Mouse (Mus musculus) midbrain, embryonic 11.5 days (tissue): ENCODE results near the gene Smdt1. TPM values are rescaled to one million over a fixed set of nuclear protein-coding genes. Genes with fewer than 3 reads are reported as not detected.
"Not testable (repeated sequence)": the region's sequence is repeated elsewhere in the genome, so short reads cannot be mapped to it uniquely, and the experiment has no call there.

Experiments
- ATAC-seq: fragments of 200-750 bp; cut with Nextera tagmentation; 2 replicates; pipeline ENCODE4 v1.8.0; 2017; ENCODE audit warnings: moderate TSS enrichment, moderate library complexity; ENCODE audit not compliant: low FRiP score
- DNase-seq: peaks from one replicate; pipeline ENCODE4 v3.0.0; 2015; ENCODE audit warnings: low spot score; ENCODE audit errors: missing footprints
- H3K27ac ChIP-seq: fragments of 300-500 bp; sonication (generic); 2 replicates; pipeline ENCODE4 v1.5.1; 2014; ENCODE audit warnings: low read depth, low read length
- H3K27me3 ChIP-seq: fragments of 300-500 bp; sonication (generic); 2 replicates; pipeline ENCODE4 v1.6.1; 2014; ENCODE audit warnings: mild to moderate bottlenecking, low read length, moderate library complexity, mixed read lengths; ENCODE audit not compliant: control insufficient read depth, insufficient read depth
- H3K36me3 ChIP-seq: fragments of 300-500 bp; sonication (generic); 2 replicates; pipeline ENCODE4 v1.6.1; 2014; ENCODE audit warnings: mild to moderate bottlenecking, low read length, moderate library complexity, mixed read lengths; ENCODE audit not compliant: control insufficient read depth, insufficient read depth
- H3K4me1 ChIP-seq: fragments of 300-500 bp; sonication (generic); 2 replicates; pipeline ENCODE4 v1.6.1; 2014; ENCODE audit warnings: low read length; ENCODE audit not compliant: control insufficient read depth, insufficient read depth
- H3K4me2 ChIP-seq: fragments of 300-500 bp; sonication (generic); 2 replicates; pipeline ENCODE4 v1.6.1; 2014; ENCODE audit warnings: mild to moderate bottlenecking, moderate library complexity
- H3K4me3 ChIP-seq: fragments of 300-500 bp; sonication (generic); 2 replicates; pipeline ENCODE4 v1.5.1; 2014; ENCODE audit warnings: low read depth, low read length
- H3K9ac ChIP-seq: fragments of 300-500 bp; sonication (generic); 2 replicates; pipeline ENCODE4 v1.6.1; 2014; ENCODE audit warnings: low read length
- H3K9me3 ChIP-seq: fragments of 300-500 bp; sonication (generic); 2 replicates; pipeline ENCODE4 v1.6.1; 2016; ENCODE audit warnings: low read length; ENCODE audit not compliant: control insufficient read depth
- WGBS: fragments of 180-500 bp; shearing (Covaris S2); extraction: QIAGEN DNeasy Blood & Tissue Kit; methylation state at CpG from one replicate; pipeline ENCODE4 v1.1.7; 2014; 5-methylcytosine and 5-hydroxymethylcytosine counted together
- polyA plus RNA-seq: library from polyadenylated mRNA; unstranded; fragments of >200 nt; fragmentation: Nextera tagmentation; extraction: Ambion mirVana; gene quantifications from 2 replicates; pipeline ENCODE4 v1.2.1, GENCODE M21; 2014

Gene Smdt1
- polyA plus RNA-seq, 1 experiment from 2014 or later = 268 TPM

GRCm38 (mm10) chr15:82358431-82359260 lies 19.9 kb downstream of the Smdt1 start:
- 73% methylated on average over 22 of the region's 22 CpGs for WGBS
- Histone ChIP-seq H3K4me3 (no peak overlapping the region), H3K27me3 (no peaks in the 10 kb centered on the region), H3K9ac (no peak overlapping the region), H3K9me3 (no peaks in the 10 kb centered on the region), H3K4me1 (peaks cover 4% of the 10 kb centered on the region; the same call in 1 of the 2 replicates), H3K36me3 (no peaks in the 10 kb centered on the region), H3K27ac (no peak overlapping the region), H3K4me2 (no peak overlapping the region)
- DNase-seq (no peak), ATAC-seq (no peak)

GRCm38 (mm10) chr15:82361459-82362018 lies 22.8 kb downstream of the Smdt1 start:
- WGBS = 78% methylated on average over 11 of the region's 11 CpGs
- H3K27ac ChIP-seq = no peak overlapping the region
- H3K4me1 ChIP-seq = no peaks in the 10 kb centered on the region
- DNase-seq (peak; percentile 75), ATAC-seq (no peak)
- no peaks in the 10 kb centered on the region for H3K36me3 ChIP-seq
- H3K4me2 ChIP-seq = no peak overlapping the region
- no peaks in the 10 kb centered on the region for H3K27me3 ChIP-seq
- H3K4me3 ChIP-seq = no peak overlapping the region
- no peaks in the 10 kb centered on the region for H3K9me3 ChIP-seq
- H3K9ac ChIP-seq = no peak overlapping the region

- H3K4me3 ChIP-seq = no peak overlapping the region
- H3K27me3 ChIP-seq = no peaks in the 10 kb centered on the region
- no peaks in the 10 kb centered on the region for H3K36me3 ChIP-seq
- H3K9ac ChIP-seq = no peak overlapping the region
- 91% methylated on average over 4 of the region's 4 CpGs for WGBS
- H3K4me1 ChIP-seq = no peaks in the 10 kb centered on the region
- ATAC-seq (no peak), DNase-seq (no peak)
- no peak overlapping the region for H3K4me2 ChIP-seq
- no peak overlapping the region for H3K27ac ChIP-seq
- H3K9me3 ChIP-seq = no peaks in the 10 kb centered on the region
Measured at GRCm38 (mm10) chr15:82362234-82362633, 23.5 kb downstream of the Smdt1 start.

GRCm38 (mm10) chr15:82363801-82364200 lies 25.0 kb downstream of the Smdt1 start:
- H3K4me3 ChIP-seq, H3K4me2 ChIP-seq, H3K27me3 ChIP-seq, H3K9ac ChIP-seq, DNase-seq, H3K36me3 ChIP-seq, ATAC-seq, H3K4me1 ChIP-seq, H3K9me3 ChIP-seq, H3K27ac ChIP-seq: not testable (repeated sequence)
- WGBS = 82% methylated on average over 7 of the region's 12 CpGs

- not testable (repeated sequence) for H3K27ac ChIP-seq, DNase-seq, H3K4me2 ChIP-seq, H3K27me3 ChIP-seq, H3K4me3 ChIP-seq, H3K4me1 ChIP-seq, ATAC-seq, H3K36me3 ChIP-seq, H3K9me3 ChIP-seq, H3K9ac ChIP-seq
- 10% methylated on average over 6 of the region's 9 CpGs for WGBS
Measured at GRCm38 (mm10) chr15:82364561-82364960, 25.8 kb downstream of the Smdt1 start.

GRCm38 (mm10) chr15:82368146-82368545 lies 29.4 kb downstream of the Smdt1 start:
- Histone ChIP-seq H3K27me3 (no peaks in the 10 kb centered on the region), H3K9ac (no peak overlapping the region), H3K4me1 (no peaks in the 10 kb centered on the region), H3K4me3 (no peak overlapping the region), H3K27ac (no peak overlapping the region), H3K36me3 (no peaks in the 10 kb centered on the region), H3K4me2 (no peak overlapping the region), H3K9me3 (no peaks in the 10 kb centered on the region)
- no peak for ATAC-seq
- DNase-seq = peak; percentile 56
- WGBS = 90% methylated on average over 4 of the region's 4 CpGs

GRCm38 (mm10) chr15:82368851-82369250 lies 30.1 kb downstream of the Smdt1 start:
- no peaks in the 10 kb centered on the region for H3K4me1 ChIP-seq
- no peak overlapping the region for H3K27ac ChIP-seq
- H3K4me2 ChIP-seq = no peak overlapping the region
- H3K36me3 ChIP-seq = no peaks in the 10 kb centered on the region
- DNase-seq = peak; percentile 23
- H3K9me3 ChIP-seq = no peaks in the 10 kb centered on the region
- H3K9ac ChIP-seq = no peak overlapping the region
- no peak for ATAC-seq
- H3K4me3 ChIP-seq = no peak overlapping the region
- H3K27me3 ChIP-seq = no peaks in the 10 kb centered on the region
- 73% methylated on average over 1 of the region's 1 CpGs for WGBS

- H3K27ac ChIP-seq = no peak overlapping the region
- ATAC-seq (no peak), DNase-seq (peak; percentile 17)
- H3K4me2 ChIP-seq = no peak overlapping the region
- no peaks in the 10 kb centered on the region for H3K36me3 ChIP-seq
- H3K9me3 ChIP-seq = no peaks in the 10 kb centered on the region
- no peaks in the 10 kb centered on the region for H3K4me1 ChIP-seq
- no peak overlapping the region for H3K9ac ChIP-seq
- H3K4me3 ChIP-seq = no peak overlapping the region
- 89% methylated on average over 6 of the region's 6 CpGs for WGBS
- H3K27me3 ChIP-seq = no peaks in the 10 kb centered on the region
Measured at GRCm38 (mm10) chr15:82372446-82372845, 33.7 kb downstream of the Smdt1 start.

GRCm38 (mm10) chr15:82372991-82373390 lies 34.2 kb downstream of the Smdt1 start:
- Histone ChIP-seq H3K27me3 (no peaks in the 10 kb centered on the region), H3K4me1 (no peaks in the 10 kb centered on the region), H3K27ac (no peak overlapping the region), H3K4me2 (no peak overlapping the region), H3K9me3 (no peaks in the 10 kb centered on the region), H3K9ac (no peak overlapping the region), H3K36me3 (no peaks in the 10 kb centered on the region), H3K4me3 (no peak overlapping the region)
- DNase-seq (peak; percentile 53), ATAC-seq (no peak)
- 96% methylated on average over 5 of the region's 5 CpGs for WGBS
